Mouse (Mus musculus): ENCODE results near the gene Caln1. TPM values are rescaled to one million over a fixed set of nuclear protein-coding genes. Genes with fewer than 3 reads are reported as not detected.

Caln1 gene
- not detected for total RNA-seq (2023)

GRCm38 (mm10) chr5:130369237-130369636 lies at the start of gene Caln1:
Gene Caln1, plus strand, starts transcription at chr5:130369455.

GRCm38 (mm10) chr5:130384222-130384912 lies 15.1 kb downstream of the Caln1 start, which contains the start of gene A330070K13Rik:
Gene A330070K13Rik, minus strand, starts transcription at chr5:130384631.

Other genes starting within 250 kb of the Caln1 start
- 1 to 10 TPM; 2.4 to 3.9 TPM for gene Kctd7, start 224.6 kb upstream of the Caln1 start, total RNA-seq (2023)
- gene Rabgef1, start 197.7 kb upstream of the Caln1 start, total RNA-seq (2023), result 10 to 100 TPM; 32.7 to 33.5 TPM
- gene Tmem248, start 152.4 kb upstream of the Caln1 start, total RNA-seq (2023), result 10 to 100 TPM; 48.2 to 80.5 TPM
- gene Sbds, start 113.9 kb upstream of the Caln1 start, total RNA-seq (2023), result 10 to 100 TPM; 93.5 to 95.2 TPM
- gene Tyw1, start 113.8 kb upstream of the Caln1 start, total RNA-seq (2023), result 10 to 100 TPM; 26.1 to 30.2 TPM
- not detected for gene A330070K13Rik, start 15.2 kb downstream of the Caln1 start, total RNA-seq (2023)